ENCODE assay signal across 9 mouse cellular contexts in genomic region chr16:21321188-21322070, GRCm38 (mm10).
A peak's percentile ranks its signal among the peaks of the same experiment; 100 is the strongest.
DNase-seq lines count a peak whose midpoint lies in the region; ATAC-seq and TF ChIP-seq lines count a peak whose summit lies in the region.
"Had no signal": no experiment of that assay in that cellular context is flagged by ENCODE, and none has a peak within 500 bp of the region (broad histone marks: within the 10 kb centered on the region; RNA-seq: fewer than 3 reads in every experiment).

No protein-coding gene starts in this region.

- no peak for TF ChIP-seq POLR2A in kidney, adult 2 months (IDR thresholded peaks at IDR 0.05; ENCODE audit: low read depth, low read length)
- TF ChIP-seq POLR2A in CH12.LX (IDR thresholded peaks at IDR 0.05; ENCODE audit: low read depth, low read length) = no peak

- peaks cover 3% of the 10 kb centered on the region for H3K9me3 ChIP-seq in CH12.LX (replicated peaks; ENCODE audit: low read length)
- H3K9me3 ChIP-seq in hindbrain, embryonic 14.5 days (ENCODE audit: control insufficient read depth, low read length) = no peaks in the 10 kb centered on the region
- H3K9me3 ChIP-seq: liver, embryonic 15.5 days had no signal

- in situ Hi-C loops in CH12.LX (cut with MboI; ENCODE audit: low pct_ligation_motif_present, low pct_unique_long_range_greater_than_20kb, low sequenced_read_pairs) = no loop called here

- no peaks in the 10 kb centered on the region for H3K27me3 ChIP-seq in kidney, adult 2 months (replicated peaks; ENCODE audit: control insufficient read depth, insufficient read depth, low read length)
- H3K27me3 ChIP-seq in CH12.LX (replicated peaks) = no peaks in the 10 kb centered on the region
- H3K27me3 ChIP-seq in hindbrain, embryonic 14.5 days (ENCODE audit: control insufficient read depth, insufficient read depth, low read length) = no peaks in the 10 kb centered on the region
- H3K27me3 ChIP-seq: liver, embryonic 15.5 days had no signal

- no peaks in the 10 kb centered on the region for H3K36me3 ChIP-seq in kidney, adult 2 months (ENCODE audit: control insufficient read depth, insufficient read depth, low read length)
- H3K36me3 ChIP-seq in CH12.LX (replicated peaks in 1 of 2; ENCODE audit: control insufficient read depth in 1 of 2, insufficient read depth in 1 of 2, low read length in 1 of 2) = no peaks in the 10 kb centered on the region
- no peaks in the 10 kb centered on the region for H3K36me3 ChIP-seq in hindbrain, embryonic 14.5 days (replicated peaks; ENCODE audit: control insufficient read depth, insufficient read depth)
- H3K36me3 ChIP-seq: liver, embryonic 15.5 days had no signal

- H3K4me3 ChIP-seq in kidney, adult 2 months (ENCODE audit: insufficient read depth, low read depth, low read length) = no peak overlapping the region
- no peak overlapping the region for H3K4me3 ChIP-seq in CH12.LX (replicated peaks in 1 of 3; ENCODE audit: low read depth in 2 of 3, low read length in 2 of 3, poor library complexity in 1 of 3)
- H3K4me3 ChIP-seq in hindbrain, embryonic 14.5 days (replicated peaks; ENCODE audit: low read length) = no peak overlapping the region
- H3K4me3 ChIP-seq: liver, embryonic 15.5 days had no signal

- no peak for TF ChIP-seq CTCF in kidney, adult 2 months (conservative IDR thresholded peaks at IDR 0.05; ENCODE audit: insufficient read depth, insufficient read length, low read depth, low read length)
- peak in 1 of 2 experiments; percentile 46; a peak in 2 of 4 replicates for TF ChIP-seq CTCF in CH12.LX (conservative IDR thresholded peaks at IDR 0.05 in 1 of 2, IDR thresholded peaks at IDR 0.05 in 1 of 2; ENCODE audit: low read depth in 2 of 2, low read length in 2 of 2)

- dilution Hi-C loops in CH12.LX (cut with MboI; ENCODE audit: extremely low pct_ligation_motif_present, extremely low pct_unique_long_range_greater_than_20kb, low sequenced_read_pairs) = no loop called here

- H3K27ac ChIP-seq in kidney, adult 2 months (ENCODE audit: insufficient read depth, low read depth, low read length) = no peak overlapping the region
- no peak overlapping the region for H3K27ac ChIP-seq in CH12.LX (ENCODE audit: insufficient read depth, low read depth)
- no peak overlapping the region for H3K27ac ChIP-seq in hindbrain, embryonic 14.5 days
- H3K27ac ChIP-seq: liver, embryonic 15.5 days had no signal

- no peak for TF ChIP-seq EP300 in CH12.LX (IDR thresholded peaks at IDR 0.05; ENCODE audit: low read length)

- no peaks in the 10 kb centered on the region for H3K79me2 ChIP-seq in CH12.LX (replicated peaks; ENCODE audit: control insufficient read depth, extremely low read depth, insufficient read depth, poor library complexity, severe bottlenecking)

- 62% methylated on average over 18 of the region's 18 CpGs for WGBS in kidney, adult 2 months
- 53% methylated on average over 18 of the region's 18 CpGs for WGBS in hindbrain, embryonic 14.5 days

- no peaks in the 10 kb centered on the region for H3K4me1 ChIP-seq in kidney, adult 2 months (ENCODE audit: control insufficient read depth, insufficient read depth, low read length)
- peaks cover 21 to 68% of the 10 kb centered on the region in 2 experiments for H3K4me1 ChIP-seq in CH12.LX (ENCODE audit: control insufficient read depth in 1 of 2, insufficient read depth in 2 of 2)
- 0 out of 2 replicates have a peak, but pooled peaks cover 3% of the 10 kb centered on the region for H3K4me1 ChIP-seq in hindbrain, embryonic 14.5 days (replicated peaks; ENCODE audit: control insufficient read depth, insufficient read depth, low read length)

- TF ChIP-seq RAD21 in CH12.LX (IDR thresholded peaks at IDR 0.05; ENCODE audit: low read depth, low read length) = no peak; the same call in 1 of the 2 replicates

- H3K4me2 ChIP-seq in CH12.LX (ENCODE audit: insufficient read depth, low read depth, poor library complexity, severe bottlenecking) = no peak overlapping the region
- H3K4me2 ChIP-seq in hindbrain, embryonic 14.5 days (replicated peaks) = no peak overlapping the region
- H3K4me2 ChIP-seq: liver, embryonic 15.5 days had no signal

- peak; percentile 49 for DNase-seq in kidney, postnatal 10 days
- DNase-seq in kidney, adult 2 months = no peak
- DNase-seq in 3134 (ENCODE audit: extremely low read depth, insufficient read length, low spot score) = peak; percentile 62
- no peak for DNase-seq in CH12.LX (ENCODE audit: extremely low read depth)
- no peak for DNase-seq in hindbrain, embryonic 14.5 days (ENCODE audit: low spot score)
- no peak for DNase-seq in yolk sac, embryonic 10.5 days (ENCODE audit: low spot score)
- no peak for DNase-seq in right cerebral cortex, postnatal 25 days
- no peak for DNase-seq in left cerebral cortex, adult 18-20 months (ENCODE audit: low spot score in 2 of 2)

- no peak overlapping the region for H3K9ac ChIP-seq in CH12.LX (ENCODE audit: insufficient read depth, low read depth)
- H3K9ac ChIP-seq in hindbrain, embryonic 14.5 days = 0 out of 2 replicates have a peak overlapping the region, but pooled peaks have one; percentile 16
- H3K9ac ChIP-seq: liver, embryonic 15.5 days had no signal

- ATAC-seq in hindbrain, embryonic 14.5 days (ENCODE audit: low FRiP score) = no peak

TF ChIP-seq in CH12.LX, 34 proteins besides CTCF, POLR2A, EP300 and RAD21:
- TF ChIP-seq IRF4 (IDR thresholded peaks at IDR 0.05; ENCODE audit: low read depth, low read length) = no peak
- TF ChIP-seq NRF1 (IDR thresholded peaks at IDR 0.05; ENCODE audit: low read depth, low read length) = no peak
- TF ChIP-seq SMC3 (IDR thresholded peaks at IDR 0.05; ENCODE audit: low read depth, low read length) = peak; percentile 27

Comparison
In these comparisons a context has a peak if more than half of its experiments do, and no peak if none do; other contexts are left out.
1. DNase-seq: peak in kidney, postnatal 10 days (single experiment) and 3134 (single experiment); none in kidney, adult 2 months (single experiment), CH12.LX (single experiment), hindbrain, embryonic 14.5 days (single experiment), yolk sac, embryonic 10.5 days (single experiment), right cerebral cortex, postnatal 25 days (single experiment) and left cerebral cortex, adult 18-20 months (0 of 2).